Mouse (Mus musculus) left cerebral cortex, postnatal 4 days (tissue): Measurements from ENCODE around the gene Tdrd12. TPM values are rescaled to one million over a fixed set of nuclear protein-coding genes. Genes with fewer than 3 reads are reported as not detected.
"Not testable (repeated sequence)": the region's sequence is repeated elsewhere in the genome, so short reads cannot be mapped to it uniquely, and the experiment has no call there.

Experiments used
- DNase-seq: peaks from one replicate; pipeline ENCODE4 v3.0.0-alpha.2; 2022
- intact Hi-C: fragments of 180-260 bp; cut with DNase I; formaldehyde crosslinking; loops from one replicate; pipeline ENCODE4 v1.15.1; 2025
- total RNA-seq, 2 experiments: library from RNA; stranded (reverse); gene quantifications; 2 replicates each; pipeline ENCODE4 v1.2.3; 2021

Gene Tdrd12
- total RNA-seq, 2 experiments from 2014 or later, result 0.38 to 0.66 TPM

DNA sequence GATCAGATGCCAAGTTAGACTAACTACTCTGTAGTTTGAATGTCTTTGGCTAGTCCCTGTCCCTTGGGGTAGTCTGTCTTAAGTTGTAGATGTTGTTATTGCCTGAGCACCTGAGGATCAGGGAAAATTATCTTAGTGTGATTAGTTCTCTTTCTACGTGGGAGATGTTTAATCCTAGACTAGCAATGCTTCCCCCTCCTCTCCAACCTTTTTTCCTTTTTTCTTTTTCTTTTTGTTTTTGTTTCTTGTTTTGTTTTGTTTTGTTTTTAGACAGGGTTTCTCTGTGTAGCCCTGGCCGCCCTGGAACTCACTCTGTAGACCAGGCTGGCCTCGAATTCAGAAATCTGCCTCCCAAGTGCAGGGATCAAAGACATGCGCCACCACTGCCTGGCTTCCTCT is 18.7 kb upstream of the Tdrd12 start, which contains the start of gene Nudt19:
TSS of gene Nudt19 (minus strand) at position 100 of the 399 bp plus-strand sequence.
- DNase-seq, result no peak
- intact Hi-C loops, result loop anchor here (10.0 kb wide), 1 partner anchor 79 kb away; no protein-coding TSS in a partner anchor

DNA sequence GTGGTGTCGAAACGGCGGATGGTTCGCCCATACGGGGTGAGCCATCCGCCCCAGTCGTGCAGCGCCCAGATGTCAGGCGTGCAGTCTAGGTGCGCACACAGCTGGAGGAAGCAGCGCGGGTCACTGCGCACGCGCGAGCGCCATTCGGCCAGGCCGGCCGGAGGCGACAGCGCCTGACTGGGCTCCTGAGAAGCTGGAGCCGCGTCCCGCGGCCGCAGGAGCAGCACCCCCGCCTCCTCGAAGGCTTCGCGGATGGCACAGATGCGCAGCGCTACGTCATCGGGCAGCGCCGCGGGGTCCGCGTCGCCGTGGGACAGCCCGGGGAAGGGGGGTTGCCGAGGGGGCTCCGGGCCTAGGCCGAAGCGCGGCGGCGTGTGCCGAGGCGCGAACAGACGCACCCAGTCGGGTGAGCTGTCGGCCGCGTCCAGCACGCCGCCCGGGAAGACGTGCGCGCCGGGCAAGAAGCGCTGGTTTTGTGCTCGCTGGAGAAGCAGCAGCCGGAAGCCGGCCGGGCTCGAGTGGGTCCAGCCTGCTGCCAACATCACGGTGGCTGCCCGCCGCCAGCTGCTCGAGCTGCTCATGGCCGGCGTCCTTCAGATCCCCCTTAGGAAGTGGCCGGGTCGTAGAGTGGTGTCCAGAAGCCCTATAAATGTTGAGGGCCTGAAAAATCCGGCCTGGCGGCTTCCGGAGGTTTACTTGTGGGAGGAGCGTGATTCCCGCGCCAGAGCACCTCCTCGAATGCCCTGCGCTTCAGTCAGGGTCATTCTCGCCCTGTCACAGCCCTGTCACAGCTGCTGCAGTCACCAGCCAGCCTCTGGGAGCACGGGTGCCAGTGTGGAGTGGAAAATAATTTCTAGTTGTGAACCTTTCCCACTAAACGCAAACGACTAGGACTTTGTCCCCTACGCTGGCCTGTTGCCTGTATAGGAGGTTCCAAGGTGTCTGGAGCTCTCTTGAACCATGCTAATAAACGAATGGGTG is 18.0 kb upstream of the Tdrd12 start:
- DNase-seq, result peak; percentile 91
- intact Hi-C loops, result loop anchor here (10.0 kb wide), 1 partner anchor 79 kb away; no protein-coding TSS in a partner anchor

DNA sequence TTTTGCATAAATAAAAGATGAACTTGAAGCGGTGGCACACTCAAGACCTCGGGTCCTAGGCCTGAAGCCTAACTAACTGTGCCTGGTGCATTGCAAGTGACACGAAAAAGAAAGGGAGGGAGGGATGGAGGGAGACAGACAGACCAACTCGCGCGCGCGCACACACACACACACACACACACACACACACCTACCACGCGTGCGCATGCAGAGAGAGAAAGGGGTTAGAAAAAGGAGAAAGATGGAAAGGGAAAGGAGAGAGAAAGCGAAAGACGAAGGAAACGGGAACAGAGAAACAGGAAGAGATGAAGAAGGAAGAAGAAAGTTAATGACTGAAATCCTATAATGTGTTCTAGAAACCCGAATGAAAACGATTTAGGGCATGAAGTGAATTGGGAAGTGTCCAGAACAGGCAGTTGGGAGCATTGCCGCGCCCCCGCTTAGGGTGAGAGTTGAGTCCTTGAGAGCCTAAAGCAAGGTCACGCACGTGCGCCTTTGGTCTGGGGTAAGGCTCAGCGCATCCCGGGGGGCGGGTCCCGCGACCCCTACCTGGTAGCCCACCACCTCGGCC is 17.1 kb upstream of the Tdrd12 start:
- intact Hi-C loops, result loop anchor here (10.0 kb wide), 1 partner anchor 80 kb away; no protein-coding TSS in a partner anchor
- DNase-seq, result peak; percentile 38

DNA sequence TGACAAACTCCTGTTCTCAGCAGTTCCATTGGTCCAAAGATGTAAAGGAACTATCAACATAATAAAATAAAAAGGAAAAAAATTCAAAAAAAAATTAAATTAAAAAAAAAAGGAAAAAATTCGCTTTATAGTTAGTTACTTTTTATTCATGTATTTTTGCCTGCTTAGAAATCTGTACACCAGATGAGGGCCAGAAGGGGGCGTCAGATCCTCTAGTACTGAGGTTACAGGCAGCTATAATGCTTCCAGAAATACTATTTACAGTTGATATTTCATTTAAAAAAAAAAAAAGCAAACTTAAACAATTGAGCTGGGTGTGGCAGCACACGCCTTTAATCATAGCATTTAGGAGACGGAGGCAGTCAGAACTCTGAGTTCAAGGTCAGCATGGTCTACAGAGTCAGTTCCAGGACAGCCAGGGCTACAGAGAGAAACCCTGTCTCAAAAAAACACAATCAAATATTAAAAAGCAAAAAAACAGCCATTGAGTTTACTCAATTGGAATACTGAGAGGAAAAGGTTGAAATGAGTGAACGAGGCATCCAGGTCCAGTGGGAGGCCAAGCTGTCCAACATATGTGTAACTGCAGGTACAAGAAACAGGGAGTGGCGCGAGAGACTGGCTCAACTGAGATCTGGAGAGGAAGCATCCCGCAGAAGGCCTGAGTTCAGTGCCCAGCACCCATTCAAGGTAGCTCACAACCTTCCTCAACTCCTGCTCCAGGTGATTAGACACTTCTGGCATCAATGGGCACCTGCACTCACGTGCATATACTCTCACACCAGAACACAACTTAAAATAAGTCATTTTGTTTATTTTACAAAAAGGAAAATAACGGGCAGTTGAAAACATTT is 16.4 kb upstream of the Tdrd12 start:
- peak; percentile 31 for DNase-seq
- intact Hi-C loops, result loop anchor here (10.0 kb wide), 1 partner anchor 81 kb away; no protein-coding TSS in a partner anchor

DNA sequence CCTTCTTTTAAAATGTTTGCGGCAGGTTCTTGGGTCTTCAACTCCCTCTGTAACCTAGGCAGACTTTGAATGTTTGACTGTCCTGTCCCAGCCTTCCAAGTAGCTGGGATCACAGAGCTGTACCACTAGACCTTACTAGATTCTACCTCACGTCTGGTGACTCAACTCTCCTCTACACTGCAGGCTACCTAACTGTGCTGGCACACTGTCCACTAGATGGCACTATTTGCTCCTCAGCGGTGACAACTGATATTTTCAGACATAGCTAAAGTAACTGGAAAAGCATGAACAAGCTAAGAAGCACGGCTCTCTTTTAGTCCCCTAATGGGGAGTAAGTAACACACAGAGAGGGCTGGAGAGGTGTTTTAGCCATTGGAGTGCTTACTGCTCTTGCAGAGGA is 8.3 kb upstream of the Tdrd12 start:
- intact Hi-C loops, result no loop called here
- peak; percentile 59 for DNase-seq

DNA sequence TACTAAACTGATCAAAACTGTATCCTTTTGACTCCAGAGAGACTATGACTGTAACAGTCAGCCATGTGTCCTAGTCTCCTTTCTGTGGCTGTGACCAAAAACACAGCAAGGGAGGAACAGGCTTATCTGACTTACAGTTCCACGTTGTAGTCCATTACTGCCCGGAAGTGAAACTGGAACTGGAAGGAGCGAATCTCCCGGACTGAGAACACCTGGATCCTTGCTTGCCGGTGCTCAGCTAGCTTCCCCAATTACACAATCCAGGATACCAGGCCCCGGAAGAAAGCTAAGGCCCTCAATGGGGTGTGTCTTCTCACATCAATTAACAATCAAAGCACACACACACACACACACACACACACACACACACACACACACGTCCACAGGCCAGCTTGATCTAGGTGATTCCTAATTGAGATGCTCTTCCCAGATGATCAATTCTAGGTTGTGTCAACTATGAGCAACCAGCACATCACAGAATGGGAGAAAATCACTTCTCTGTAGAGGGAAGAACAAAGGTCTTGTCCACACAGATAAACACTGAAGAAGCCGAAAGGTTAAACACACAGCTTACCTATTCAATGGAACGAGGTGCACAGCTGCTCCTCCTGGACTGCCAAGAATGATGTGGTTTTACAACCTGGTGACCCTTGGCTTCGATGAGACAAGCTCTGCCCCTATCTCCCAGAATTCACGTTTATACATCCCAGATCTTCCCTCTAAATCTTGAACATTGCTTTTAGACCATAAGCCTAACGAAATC is 1.6 kb downstream of the Tdrd12 start:
- no peak for DNase-seq
- intact Hi-C loops, result no loop called here

DNA sequence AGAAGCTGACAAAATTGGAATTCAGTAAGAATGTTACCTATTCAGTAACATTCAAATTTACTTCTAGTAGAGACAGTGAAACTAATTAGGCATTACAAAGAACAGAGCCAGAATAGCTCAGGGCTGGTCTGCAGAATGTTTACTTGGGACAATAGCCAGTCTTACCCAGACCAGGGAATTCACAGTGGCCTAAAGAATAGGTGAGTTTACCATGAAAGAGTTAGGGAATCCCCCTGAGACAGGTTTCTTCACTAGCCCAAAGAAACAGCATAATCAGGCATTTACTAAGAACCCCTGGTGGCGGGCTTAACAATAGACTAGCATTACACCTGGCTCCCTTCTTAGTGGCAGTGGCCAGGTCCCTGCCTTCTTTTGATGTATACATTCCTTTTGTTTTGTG is 7.0 kb downstream of the Tdrd12 start:
- DNase-seq, intact Hi-C loops: not testable (repeated sequence)

DNA sequence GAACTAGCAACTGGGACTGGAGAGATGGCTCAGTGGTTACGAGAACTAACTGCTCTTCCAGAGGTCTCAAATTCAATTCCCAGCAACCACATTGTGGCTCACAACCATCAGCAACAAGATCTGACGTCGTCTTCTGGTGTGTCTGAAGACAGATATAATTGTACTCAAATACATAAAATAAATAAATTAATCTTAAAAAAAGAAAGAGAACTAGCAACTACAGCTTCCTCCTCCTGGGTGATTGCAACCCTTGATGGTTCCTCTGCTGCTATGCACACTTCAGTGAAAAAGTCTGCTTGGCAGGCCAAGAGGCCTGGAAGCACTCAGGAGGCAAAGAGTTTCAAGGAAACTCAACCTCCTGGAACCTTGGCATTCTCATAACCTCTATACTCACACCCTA is 7.5 kb downstream of the Tdrd12 start:
- intact Hi-C loops, result no loop called here
- no peak for DNase-seq

DNA sequence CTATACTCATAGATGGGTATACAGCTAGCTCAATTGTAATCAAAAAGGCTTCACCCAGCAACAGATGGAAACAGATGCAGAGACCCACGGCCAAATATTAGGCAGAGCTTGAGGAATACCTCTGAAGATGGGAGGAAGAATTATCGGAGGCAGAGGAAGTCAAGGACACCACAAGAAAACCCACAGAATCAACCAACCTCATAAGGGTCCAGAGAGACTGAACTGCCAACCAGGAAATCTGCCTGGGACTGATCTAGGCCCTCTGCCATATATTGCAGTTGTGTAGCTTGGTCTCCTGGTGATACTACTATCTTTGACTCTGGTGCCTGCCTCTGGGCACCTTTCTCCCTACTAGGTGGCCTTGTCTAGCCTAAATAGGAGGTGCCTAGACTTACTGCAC is 10.8 kb downstream of the Tdrd12 start:
- intact Hi-C loops, result no loop called here
- no peak for DNase-seq

DNA sequence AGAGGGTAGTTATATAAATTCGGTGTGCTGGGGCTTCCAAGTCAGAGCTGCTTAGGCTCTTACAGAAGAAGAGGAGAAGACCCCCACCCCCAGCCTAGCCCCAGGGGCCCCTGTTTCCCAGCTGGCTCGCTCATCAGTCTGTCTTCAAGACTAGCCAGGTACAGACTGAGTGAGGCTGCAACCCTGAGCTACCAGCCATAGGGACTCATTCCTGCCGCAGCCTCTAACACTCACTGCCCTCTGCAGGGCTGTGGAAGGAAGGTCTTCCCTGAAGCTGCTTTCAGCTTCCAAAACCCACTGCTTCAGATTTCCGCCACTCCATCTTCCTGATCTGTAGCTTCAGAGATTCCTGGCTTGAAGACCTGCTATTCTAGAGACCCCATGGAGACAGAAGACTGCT is 35.5 kb downstream of the Tdrd12 start:
- intact Hi-C loops, result no loop called here
- DNase-seq, result peak; percentile 12

DNA sequence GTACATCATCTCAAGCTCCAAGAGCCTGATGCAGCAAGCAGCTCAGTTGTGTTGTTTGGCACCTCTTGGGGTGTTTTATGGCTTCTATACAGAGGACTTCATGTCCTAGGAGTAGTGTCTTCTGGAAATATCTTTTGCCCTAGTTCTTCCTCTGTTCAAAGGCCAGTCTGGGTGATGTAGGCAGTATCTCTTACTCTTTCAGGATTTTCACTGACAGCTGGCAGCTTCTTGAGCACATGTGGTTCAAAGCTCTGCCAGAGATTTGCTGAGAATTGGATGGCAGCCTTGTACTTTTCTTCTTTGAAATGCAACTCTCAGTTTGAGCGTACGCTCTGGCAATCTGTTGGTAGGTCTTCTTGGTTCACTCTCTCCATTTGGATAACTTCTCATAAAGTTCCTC is 40.0 kb downstream of the Tdrd12 start:
- no peak for DNase-seq
- intact Hi-C loops, result no loop called here

DNA sequence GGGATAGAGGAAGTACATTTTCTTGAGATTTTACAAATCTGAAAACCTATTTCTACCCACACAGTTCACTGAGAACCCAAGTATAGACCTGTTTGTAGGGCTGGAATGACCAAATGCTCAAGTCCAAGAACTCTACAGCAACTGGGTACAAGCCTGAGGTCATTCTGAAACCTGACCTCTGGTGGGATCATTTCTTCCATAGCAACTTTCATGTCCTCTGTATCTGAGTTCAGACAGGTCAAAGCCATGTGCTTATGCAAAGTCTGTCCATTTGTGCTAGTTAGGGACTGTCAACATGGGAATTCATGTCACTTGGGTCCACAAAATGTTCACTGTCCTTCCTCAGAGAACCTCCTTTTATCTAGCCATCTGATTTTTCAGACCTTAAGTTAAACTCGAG is 46.5 kb downstream of the Tdrd12 start:
- intact Hi-C loops, result no loop called here

DNA sequence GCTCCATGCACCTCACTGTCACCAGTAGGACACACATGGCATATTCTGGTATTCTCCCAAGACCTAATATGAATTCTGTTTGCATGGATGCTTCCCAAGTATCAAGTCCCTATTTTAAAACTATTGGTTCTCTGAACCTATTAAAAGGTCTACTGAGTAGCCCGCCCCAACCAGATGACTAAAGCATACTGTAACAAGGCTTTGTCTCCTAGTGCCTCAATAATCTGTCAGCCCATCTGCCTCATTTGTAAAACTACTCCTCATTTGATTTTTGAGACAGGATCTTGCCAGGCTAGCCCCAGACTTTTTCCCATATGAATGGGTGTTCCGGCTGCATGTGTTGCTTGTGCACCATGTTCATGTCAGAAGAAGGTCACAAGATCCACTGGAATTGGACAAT is 47.4 kb downstream of the Tdrd12 start:
- intact Hi-C loops, result no loop called here
- DNase-seq, result no peak

More for the DNA sequence above, 46.5 kb downstream of the Tdrd12 start:
- DNase-seq, result no peak

DNA sequence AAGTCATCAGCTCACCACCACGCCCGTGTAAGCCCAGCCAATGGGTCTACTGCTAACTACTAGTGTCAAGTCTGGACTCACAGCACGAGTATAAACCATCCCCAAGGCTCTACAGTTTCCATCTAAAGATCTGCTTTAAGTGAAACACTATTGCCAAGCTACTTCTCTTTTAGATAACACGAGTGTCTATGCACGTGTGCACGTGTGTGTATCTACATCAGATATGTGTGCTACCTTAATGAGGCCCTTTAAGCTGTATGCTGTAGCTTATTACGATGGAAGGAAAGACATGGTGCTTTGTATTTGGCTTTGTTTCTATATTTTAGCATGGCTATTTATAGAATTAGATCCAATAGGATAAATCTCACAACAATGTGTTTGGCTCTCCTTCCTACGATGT is 51.0 kb downstream of the Tdrd12 start:
- no peak for DNase-seq
- intact Hi-C loops, result no loop called here

DNA sequence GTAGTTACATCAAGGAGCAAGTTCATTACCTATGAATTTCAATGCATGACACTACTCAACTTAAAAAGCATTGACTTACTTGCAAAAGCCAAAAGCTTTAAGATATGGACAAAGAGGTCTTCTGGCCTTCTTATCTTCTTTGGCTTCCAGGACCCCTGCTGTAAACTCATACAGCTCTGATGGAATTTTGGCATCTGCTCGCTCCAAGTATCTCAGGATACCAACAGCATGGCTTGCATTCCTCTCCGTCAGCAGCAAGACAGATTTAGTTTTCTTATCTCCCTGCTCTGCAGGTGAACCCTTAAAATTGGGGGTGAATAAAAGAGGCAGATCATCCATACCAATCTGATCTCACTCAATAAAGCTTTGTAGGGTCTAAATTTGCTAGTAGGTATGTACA is 52.4 kb downstream of the Tdrd12 start:
- intact Hi-C loops, result no loop called here
- DNase-seq, result no peak

DNA sequence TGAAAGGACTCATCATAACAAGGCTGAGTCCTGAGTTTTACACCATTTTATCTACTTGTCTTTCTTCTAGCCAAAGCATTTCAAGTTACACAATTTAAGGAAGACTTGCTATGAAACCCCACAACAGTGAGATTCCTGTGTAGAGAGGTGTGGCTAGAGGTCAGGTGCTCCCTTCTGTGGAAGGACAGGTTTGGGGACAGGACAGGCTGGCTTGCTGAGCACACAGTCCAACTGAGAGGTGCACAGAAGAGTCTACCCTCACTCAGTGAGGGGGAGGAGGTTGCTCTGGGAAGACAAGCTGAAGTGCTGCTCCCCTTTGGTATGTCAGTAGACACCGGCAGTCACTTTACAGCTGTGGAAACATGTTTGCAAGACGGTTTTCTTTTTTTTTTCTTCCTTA is 61.1 kb downstream of the Tdrd12 start:
- intact Hi-C loops, result no loop called here
- DNase-seq, result no peak

DNA sequence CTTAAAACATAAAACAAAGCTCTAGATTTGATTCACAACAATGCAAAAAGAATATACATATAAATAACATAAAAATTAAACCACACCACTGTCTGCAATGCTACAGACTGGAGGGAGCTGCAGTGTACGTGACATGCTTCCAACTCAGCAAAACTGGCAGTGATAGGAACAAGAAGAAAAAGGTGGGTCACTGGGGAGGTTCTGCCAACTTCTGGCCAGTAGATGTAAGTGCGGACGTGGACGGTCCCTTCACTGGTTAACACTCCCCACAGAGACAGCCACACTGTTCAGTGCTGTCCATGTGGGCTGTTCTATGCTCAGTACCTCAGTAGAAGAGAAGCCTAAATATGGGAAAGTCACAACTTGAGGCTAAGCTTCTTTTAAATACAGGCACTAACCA is 66.8 kb downstream of the Tdrd12 start:
- no peak for DNase-seq
- intact Hi-C loops, result no loop called here

DNA sequence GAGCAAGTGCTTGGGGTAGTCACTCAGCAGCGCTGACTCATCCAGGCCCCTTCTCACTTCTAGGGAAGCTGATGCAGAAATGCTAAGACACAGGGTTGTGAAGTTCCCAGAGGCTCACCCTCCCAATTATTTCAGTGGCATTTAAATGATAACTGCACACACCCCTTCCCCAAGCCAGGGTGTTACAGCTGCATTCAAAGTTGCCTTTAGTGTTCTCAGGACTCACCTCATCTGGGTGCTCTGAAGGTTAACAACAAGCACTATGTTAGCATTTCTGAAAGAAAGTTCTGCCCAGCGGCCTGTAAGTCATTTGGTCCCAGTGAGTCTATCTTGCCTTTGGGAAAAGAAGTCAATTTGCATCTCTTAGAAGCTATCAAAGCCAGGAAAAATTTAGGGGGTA is 69.7 kb downstream of the Tdrd12 start:
- DNase-seq, result no peak
- intact Hi-C loops, result no loop called here

DNA sequence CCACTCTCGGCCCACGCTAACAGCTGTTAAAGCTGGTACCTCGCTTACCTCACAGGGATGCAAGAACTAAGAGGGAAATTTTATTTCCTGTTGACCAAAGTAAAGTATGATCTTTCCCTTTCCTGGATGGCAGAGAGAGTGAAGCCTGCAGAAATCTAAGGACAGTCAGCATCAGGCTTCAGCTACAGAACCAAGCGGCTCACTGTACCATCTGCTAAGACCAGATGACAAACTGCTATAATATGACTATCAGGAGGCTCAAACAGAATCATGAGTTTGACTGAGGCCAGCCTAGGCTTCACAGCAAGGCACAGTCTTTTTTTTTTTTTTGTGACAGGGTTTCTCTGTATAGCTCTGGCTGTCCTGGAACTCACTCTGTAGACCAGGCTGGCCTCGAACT is 72.5 kb downstream of the Tdrd12 start:
- intact Hi-C loops, result no loop called here
- DNase-seq, result no peak

DNA sequence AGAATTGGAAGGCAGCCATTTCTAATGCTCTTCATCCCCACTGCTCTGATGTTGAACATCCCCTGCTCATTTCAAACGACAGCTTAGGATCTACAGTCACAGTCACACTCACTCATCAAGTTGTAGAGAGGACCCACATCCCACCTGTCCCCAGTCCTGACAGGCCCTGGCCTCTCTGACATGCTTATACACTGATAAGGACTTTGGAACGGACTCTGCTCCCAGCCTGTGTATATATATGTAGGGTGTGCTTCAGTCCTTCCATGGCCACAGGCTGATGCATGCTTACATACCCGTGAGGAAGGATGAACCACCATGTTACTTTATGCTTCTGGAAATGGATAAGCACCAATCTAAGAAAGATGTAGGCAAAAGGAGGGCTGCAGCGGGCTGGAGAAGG is 76.6 kb downstream of the Tdrd12 start:
- DNase-seq, result no peak
- intact Hi-C loops, result no loop called here
